Mouse (Mus musculus): Measurements from ENCODE around the gene Snx9.

Gene Snx9

GRCm38 (mm10) chr17:5885474-5885873, 44.3 kb downstream of the Snx9 start:
- no peak for DNase-seq (ENCODE audit: low spot score in 2 of 2)

- no peak for DNase-seq (ENCODE audit: low spot score in 2 of 2)
These were observed 45.2 kb downstream of the Snx9 start for GRCm38 (mm10) chr17:5886181-5886810.

GRCm38 (mm10) chr17:5886943-5887800, 46.0 kb downstream of the Snx9 start:
- DNase-seq (ENCODE audit: low spot score in 2 of 2): peak in 1 of 2 experiments; percentile 39

DNA sequence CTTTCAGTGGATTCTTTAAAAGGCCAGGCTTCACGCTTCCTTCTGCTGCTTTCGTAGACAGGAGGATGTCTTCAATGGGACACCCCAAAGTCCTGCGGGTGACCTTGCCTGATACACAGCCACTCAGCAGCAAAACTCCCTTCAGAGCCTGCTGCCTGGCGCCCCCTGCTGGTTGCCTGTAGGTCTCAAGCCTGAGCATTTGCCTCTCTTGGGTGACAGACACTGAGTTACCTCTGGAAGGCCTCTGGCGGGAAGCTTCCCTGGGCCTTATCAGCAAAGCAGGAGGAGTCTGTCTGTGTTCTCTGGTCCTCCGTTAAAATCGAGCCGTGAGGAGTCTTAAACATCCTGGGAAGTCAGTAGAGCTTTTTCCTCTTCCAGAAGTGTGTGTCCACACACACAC, 49.3 kb downstream of the Snx9 start:
- peak in 1 of 2 experiments; percentile 45 for DNase-seq (ENCODE audit: low spot score in 2 of 2)

DNA sequence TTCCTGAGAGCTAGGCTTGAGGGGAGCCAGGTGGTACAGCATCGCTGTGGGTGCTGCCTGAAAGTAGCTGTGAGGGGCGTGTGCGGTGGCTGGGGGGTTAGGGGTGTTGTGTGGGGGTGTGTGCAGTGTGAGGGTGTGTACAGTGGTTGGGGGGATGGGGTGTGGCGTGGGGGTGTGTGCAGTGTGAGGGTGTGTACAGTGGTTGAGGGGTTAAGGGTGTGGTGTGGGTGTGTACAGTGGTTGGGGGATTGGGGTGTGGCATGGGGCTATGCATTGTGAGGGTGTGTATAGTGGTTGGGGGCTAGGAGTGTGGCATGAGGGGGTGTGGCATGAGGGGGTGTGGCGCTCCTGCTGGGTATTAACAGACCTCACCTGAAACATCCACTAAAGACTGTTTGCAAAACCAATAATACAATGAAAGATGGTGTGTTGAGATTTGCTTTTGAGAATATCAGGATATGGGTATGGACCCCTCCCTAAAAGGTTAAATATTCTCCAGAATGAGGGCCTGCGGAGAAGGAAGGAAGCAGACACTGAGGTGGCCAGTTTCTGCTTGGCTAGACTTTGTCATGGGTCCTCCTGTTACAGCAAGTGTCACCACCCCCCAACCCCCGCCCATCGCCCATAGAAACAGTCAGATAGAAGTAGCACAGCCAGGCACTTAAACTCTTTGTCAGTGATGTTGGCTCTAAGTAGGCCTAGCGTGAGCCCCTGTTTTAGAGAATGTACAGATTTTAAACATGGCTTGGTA, 51.0 kb downstream of the Snx9 start:
- no peak for DNase-seq (ENCODE audit: low spot score in 2 of 2)

- DNase-seq (ENCODE audit: low spot score in 2 of 2): no peak
These were observed 52.0 kb downstream of the Snx9 start for GRCm38 (mm10) chr17:5893092-5893491.

GRCm38 (mm10) chr17:5893574-5894148, 52.5 kb downstream of the Snx9 start:
- no peak for DNase-seq (ENCODE audit: low spot score in 2 of 2)

DNA sequence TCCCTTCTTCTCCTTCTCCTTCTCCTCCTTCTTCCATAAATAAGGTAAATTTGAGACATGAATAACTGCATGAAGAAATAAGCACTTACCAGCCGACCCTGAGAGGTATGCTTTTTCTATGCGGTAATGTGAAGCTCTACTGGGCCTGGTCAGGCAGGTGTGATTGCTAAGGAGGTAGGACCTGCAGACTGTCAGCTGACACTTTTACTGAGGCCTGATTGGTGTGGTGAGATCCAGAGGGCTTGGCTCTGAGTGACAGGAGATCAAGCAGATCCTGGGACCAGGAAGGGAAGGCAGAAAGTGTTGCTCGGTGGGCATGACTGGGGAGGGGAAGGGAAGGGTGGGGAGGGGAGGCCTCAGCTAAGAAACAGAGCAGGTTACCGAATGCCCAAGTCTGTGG, 54.9 kb downstream of the Snx9 start:
- DNase-seq (ENCODE audit: low spot score in 2 of 2): no peak

- peak in 1 of 2 experiments; percentile 17 for DNase-seq (ENCODE audit: low spot score in 2 of 2)
These were observed 55.5 kb downstream of the Snx9 start for GRCm38 (mm10) chr17:5896607-5897006.

- no peak for DNase-seq (ENCODE audit: low spot score in 2 of 2)
These were observed 56.4 kb downstream of the Snx9 start for GRCm38 (mm10) chr17:5897326-5898200.

- DNase-seq (ENCODE audit: low spot score in 2 of 2): no peak
These were observed 58.1 kb downstream of the Snx9 start for GRCm38 (mm10) chr17:5899251-5899650.

- DNase-seq (ENCODE audit: low spot score in 2 of 2): no peak
These were observed 60.3 kb downstream of the Snx9 start for GRCm38 (mm10) chr17:5901381-5901780.

- DNase-seq (ENCODE audit: low spot score in 2 of 2): no peak
These were observed 62.6 kb downstream of the Snx9 start for GRCm38 (mm10) chr17:5903630-5904301.

DNA sequence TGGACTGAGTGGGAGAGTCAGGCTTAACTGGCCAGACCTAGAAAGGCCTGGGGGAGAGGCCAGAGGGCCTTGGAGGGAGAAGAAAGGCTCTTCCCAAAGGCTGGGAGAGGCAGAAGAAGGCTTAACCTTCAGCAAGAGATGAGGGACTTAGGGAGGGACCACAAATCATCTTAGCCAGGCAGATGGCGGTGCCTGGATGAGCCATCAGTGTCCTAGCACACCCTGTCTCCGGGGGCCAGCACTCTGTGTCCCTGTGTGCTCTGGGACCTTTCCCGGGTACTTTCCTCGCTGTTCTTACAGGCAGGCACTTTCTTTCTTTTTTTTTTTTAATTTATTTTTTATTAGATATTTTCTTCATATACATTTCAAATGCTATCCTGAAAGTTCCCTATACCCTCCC, 68.6 kb downstream of the Snx9 start:
- DNase-seq (ENCODE audit: low spot score in 2 of 2): no peak

DNA sequence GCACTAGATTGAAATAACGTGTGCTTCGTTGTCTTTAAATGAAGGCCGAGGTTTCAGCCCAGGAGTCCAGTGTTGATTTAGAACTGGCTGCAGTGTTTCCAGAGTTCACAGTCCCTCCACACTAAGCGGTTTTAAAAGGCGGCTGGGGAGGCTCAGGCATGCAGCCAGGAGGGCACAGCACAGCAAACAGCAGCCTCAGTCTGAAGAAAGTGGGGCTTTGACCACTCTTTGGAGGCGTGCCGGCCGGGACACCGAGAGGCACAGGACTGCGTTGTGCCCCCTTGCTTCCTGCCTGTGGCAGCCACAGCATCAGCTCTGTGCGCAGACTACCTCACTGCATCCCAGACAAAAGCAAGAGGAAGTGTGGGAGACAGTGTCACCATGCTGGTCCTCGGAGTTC, 70.5 kb downstream of the Snx9 start:
- DNase-seq (ENCODE audit: low spot score in 2 of 2): peak; percentile 40 to 49

DNA sequence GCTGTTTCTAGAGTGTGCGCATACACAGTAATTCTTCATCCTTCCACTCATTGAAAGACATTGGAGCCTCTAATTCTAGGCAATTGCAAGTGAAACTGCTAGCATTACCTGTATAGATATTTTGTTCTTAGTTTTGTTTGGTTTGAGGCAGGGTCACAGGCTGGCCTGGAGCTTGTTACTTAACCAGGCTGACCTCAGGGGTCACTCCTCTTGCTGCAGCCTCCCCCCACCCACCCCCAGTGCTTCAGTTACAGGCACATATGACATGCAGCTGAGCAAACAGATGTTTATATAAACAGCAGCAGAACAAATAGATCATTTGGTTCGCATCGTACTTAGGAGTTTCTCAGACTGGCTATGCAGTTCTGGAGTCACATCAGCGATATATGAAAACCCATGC, 71.7 kb downstream of the Snx9 start:
- no peak for DNase-seq (ENCODE audit: low spot score in 2 of 2)

GRCm38 (mm10) chr17:5914217-5914616, 73.1 kb downstream of the Snx9 start:
- no peak for DNase-seq (ENCODE audit: low spot score in 2 of 2)

GRCm38 (mm10) chr17:5921954-5922353, 80.8 kb downstream of the Snx9 start:
- DNase-seq (ENCODE audit: low spot score in 2 of 2): no peak

DNA sequence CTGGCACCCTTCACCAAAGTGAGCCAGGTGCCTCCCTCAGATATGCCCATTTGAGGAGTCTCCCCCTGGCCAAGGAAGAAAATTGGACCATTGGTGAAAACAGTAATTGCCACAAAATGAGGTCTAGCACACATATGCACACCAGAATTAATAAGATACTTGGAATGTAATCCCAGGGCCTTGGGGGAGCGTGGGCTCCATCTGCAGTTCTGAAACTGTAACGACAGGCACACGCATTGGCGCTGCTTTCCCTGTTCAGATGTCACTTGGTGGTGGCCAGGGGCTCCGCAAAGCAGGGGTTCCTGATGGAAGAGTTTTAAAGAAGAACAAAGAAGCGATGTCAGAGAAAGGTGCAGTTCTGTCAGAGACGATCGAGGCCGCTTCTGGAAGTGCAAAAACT, 82.2 kb downstream of the Snx9 start:
- peak in 1 of 2 experiments; percentile 22 for DNase-seq (ENCODE audit: low spot score in 2 of 2)

- no peak for DNase-seq (ENCODE audit: low spot score in 2 of 2)
These were observed 83.1 kb downstream of the Snx9 start for GRCm38 (mm10) chr17:5924238-5924637.

- no peak for DNase-seq (ENCODE audit: low spot score in 2 of 2)
These were observed 85.6 kb downstream of the Snx9 start for GRCm38 (mm10) chr17:5926710-5927109.
